Mouse (Mus musculus) heart, adult 2 months (tissue): ENCODE measurements around the gene Rad51d. TPM values are rescaled to one million over a fixed set of nuclear protein-coding genes. Genes with fewer than 3 reads are reported as not detected.

Source experiments
- DNase-seq, 2 experiments: peaks; one replicate each; pipeline ENCODE4 v3.0.0; 2021
- H3K27ac ChIP-seq: fragments of 200-600 bp; 2 replicates; pipeline ENCODE4 v1.8.1; 2022
- H3K27me3 ChIP-seq: fragments of 200-500 bp; 2 replicates; pipeline ENCODE4 v1.6.1; 2012; ENCODE audit warnings: mild to moderate bottlenecking, low read length, inconsistent platforms, mixed read lengths; ENCODE audit not compliant: control insufficient read depth, insufficient read depth
- H3K36me3 ChIP-seq: fragments of 200-500 bp; 2 replicates; pipeline ENCODE4 v1.6.1; 2012; ENCODE audit warnings: low read length, inconsistent platforms; ENCODE audit not compliant: control insufficient read depth, insufficient read depth
- H3K4me1 ChIP-seq: fragments of 200-500 bp; 2 replicates; pipeline ENCODE4 v1.6.1; 2011; ENCODE audit warnings: low read length; ENCODE audit not compliant: control insufficient read depth, insufficient read depth
- H3K4me3 ChIP-seq: fragments of 200-600 bp; 2 replicates; pipeline ENCODE4 v1.8.1; 2022
- H3K79me2 ChIP-seq: fragments of 200-500 bp; replicated peaks from 2 replicates; pipeline ENCODE4 v1.6.1; 2012; ENCODE audit warnings: mild to moderate bottlenecking, inconsistent platforms, low read length, moderate library complexity, mixed read lengths; ENCODE audit not compliant: control insufficient read depth, insufficient read depth
- H3K9ac ChIP-seq: fragments of 200-500 bp; 2 replicates; pipeline ENCODE4 v1.6.1; 2012; ENCODE audit warnings: low read depth, mild to moderate bottlenecking, control low read depth, inconsistent platforms, low read length, mixed read lengths
- CTCF ChIP-seq: fragments of 200-600 bp; IDR thresholded peaks from 2 replicates; pipeline ENCODE4 v1.8.1; 2022; ENCODE audit warnings: antibody characterized with exemption, mild to moderate bottlenecking, moderate library complexity
- EP300 ChIP-seq: fragments of 200-500 bp; IDR thresholded peaks from 2 replicates; pipeline ENCODE4 v1.6.1; 2011; ENCODE audit warnings: low read depth, low read length, control low read depth; ENCODE audit not compliant: insufficient read depth
- POLR2A ChIP-seq: fragments of 200-500 bp; IDR thresholded peaks from 2 replicates; pipeline ENCODE4 v1.6.1; 2011; ENCODE audit warnings: mild to moderate bottlenecking, low read depth, low read length, control low read depth; ENCODE audit not compliant: insufficient read depth
- WGBS: fragments of 180-500 bp; shearing (Covaris S2); methylation state at CpG from one replicate; pipeline ENCODE4 v1.1.7; 2018; 5-methylcytosine and 5-hydroxymethylcytosine counted together
- intact Hi-C: fragments of 180-260 bp; cut with DNase I; formaldehyde crosslinking; loops from one replicate; pipeline ENCODE4 v1.15.1; 2025
- polyA plus RNA-seq: library from polyadenylated mRNA; depleted of rRNA; stranded (reverse); fragments of >200 nt; gene quantifications from 2 replicates; pipeline ENCODE4 v1.2.3, GENCODE M21; 2012
- total RNA-seq, 2 experiments: library from RNA; stranded (reverse); gene quantifications; 2 replicates each; pipeline ENCODE4 v1.2.3; 2021

Rad51d gene
- total and polyA plus RNA-seq, 3 experiments = 8.5 to 9.5 (median 8.6) TPM

- Histone ChIP-seq H3K4me1 (no peaks in the 10 kb centered on the region), H3K79me2 (0 out of 2 replicates have a peak, but pooled peaks cover 1% of the 10 kb centered on the region), H3K27ac (no peak overlapping the region), H3K36me3 (no peaks in the 10 kb centered on the region; the same call in 1 of the 2 replicates), H3K9ac (no peak overlapping the region), H3K27me3 (no peaks in the 10 kb centered on the region), H3K4me3 (no peak overlapping the region)
- WGBS = 46% methylated on average over 7 of the region's 7 CpGs
- TF ChIP-seq EP300 (no peak), POLR2A (no peak), CTCF (no peak)
- no peak for DNase-seq
- intact Hi-C loops = no loop called here
These were observed 23.4 kb downstream of the Rad51d start for GRCm38 (mm10) chr11:82866850-82867564.

- Histone ChIP-seq H3K27ac (no peak overlapping the region), H3K27me3 (no peaks in the 10 kb centered on the region), H3K9ac (no peak overlapping the region), H3K4me1 (peaks cover 2% of the 10 kb centered on the region), H3K4me3 (no peak overlapping the region), H3K36me3 (no peaks in the 10 kb centered on the region; the same call in 1 of the 2 replicates), H3K79me2 (0 out of 2 replicates have a peak, but pooled peaks cover 1% of the 10 kb centered on the region)
- intact Hi-C loops = no loop called here
- 82% methylated on average over 10 of the region's 10 CpGs for WGBS
- TF ChIP-seq EP300 (no peak), POLR2A (no peak), CTCF (no peak)
- DNase-seq = no peak
These were observed 24.5 kb downstream of the Rad51d start for GRCm38 (mm10) chr11:82865957-82866356.

GRCm38 (mm10) chr11:82863488-82863931 is 26.9 kb downstream of the Rad51d start:
- no peak overlapping the region for H3K27ac ChIP-seq
- DNase-seq = no peak
- TF ChIP-seq POLR2A (no peak), EP300 (no peak), CTCF (no peak)
- intact Hi-C loops = no loop called here
- WGBS = 60% methylated on average over 4 of the region's 4 CpGs
- H3K9ac ChIP-seq = no peak overlapping the region
- 0 out of 2 replicates have a peak, but pooled peaks cover 1% of the 10 kb centered on the region for H3K79me2 ChIP-seq
- H3K4me1 ChIP-seq = peaks cover 2% of the 10 kb centered on the region
- H3K4me3 ChIP-seq = no peak overlapping the region
- no peaks in the 10 kb centered on the region for H3K36me3 ChIP-seq
- no peaks in the 10 kb centered on the region for H3K27me3 ChIP-seq

GRCm38 (mm10) chr11:82863059-82863458 is 27.4 kb downstream of the Rad51d start:
- TF ChIP-seq POLR2A = no peak
- TF ChIP-seq CTCF = no peak
- TF ChIP-seq EP300 = no peak
- intact Hi-C loops = no loop called here
- no peak overlapping the region for H3K27ac ChIP-seq
- no peak overlapping the region for H3K9ac ChIP-seq
- 92% methylated on average over 2 of the region's 2 CpGs for WGBS
- H3K4me3 ChIP-seq = no peak overlapping the region
- H3K4me1 ChIP-seq = peaks cover 2% of the 10 kb centered on the region
- H3K36me3 ChIP-seq = no peaks in the 10 kb centered on the region
- DNase-seq = no peak
- H3K79me2 ChIP-seq = 0 out of 2 replicates have a peak, but pooled peaks cover 1% of the 10 kb centered on the region
- H3K27me3 ChIP-seq = no peaks in the 10 kb centered on the region

- no peak for DNase-seq
- H3K27ac ChIP-seq = no peak overlapping the region
- no peak overlapping the region for H3K9ac ChIP-seq
- WGBS = 86% methylated on average over 9 of the region's 9 CpGs
- peaks cover 2% of the 10 kb centered on the region for H3K4me1 ChIP-seq
- H3K36me3 ChIP-seq = no peaks in the 10 kb centered on the region
- no peaks in the 10 kb centered on the region for H3K27me3 ChIP-seq
- H3K79me2 ChIP-seq = 0 out of 2 replicates have a peak, but pooled peaks cover 1% of the 10 kb centered on the region
- no peak for TF ChIP-seq CTCF
- TF ChIP-seq POLR2A = no peak
- TF ChIP-seq EP300 = no peak
- intact Hi-C loops = no loop called here
- no peak overlapping the region for H3K4me3 ChIP-seq
These were observed 27.8 kb downstream of the Rad51d start for GRCm38 (mm10) chr11:82862638-82863037.

- DNase-seq = no peak
- WGBS = 52% methylated on average over 8 of the region's 8 CpGs
- intact Hi-C loops = no loop called here
- Histone ChIP-seq H3K4me3 (no peak overlapping the region), H3K4me1 (peaks cover 4% of the 10 kb centered on the region), H3K27me3 (no peaks in the 10 kb centered on the region), H3K79me2 (0 out of 2 replicates have a peak, but pooled peaks cover 1% of the 10 kb centered on the region), H3K9ac (no peak overlapping the region), H3K36me3 (no peaks in the 10 kb centered on the region), H3K27ac (no peak overlapping the region)
- no peak for TF ChIP-seq CTCF
- no peak for TF ChIP-seq POLR2A
- no peak for TF ChIP-seq EP300
These were observed 28.9 kb downstream of the Rad51d start for GRCm38 (mm10) chr11:82861558-82861957.
